Mouse (Mus musculus) splenic B cell, adult 2 months (primary cell): ENCODE results near the gene Rcan2.

Experiments used
- DNase-seq: peaks from one replicate; pipeline ENCODE4 v3.0.0-alpha.2; 2011; ENCODE audit warnings: low read depth, low spot score
- H3K27me3 ChIP-seq: 2 replicates; pipeline ENCODE4 v1.6.1; 2012; ENCODE audit warnings: mild to moderate bottlenecking, low read length, moderate library complexity, mixed read lengths; ENCODE audit not compliant: control insufficient read depth, poor library complexity, insufficient read depth, severe bottlenecking
- H3K36me3 ChIP-seq: 2 replicates; pipeline ENCODE4 v1.6.1; 2012; ENCODE audit warnings: mild to moderate bottlenecking, low read length, moderate library complexity, mixed read lengths; ENCODE audit not compliant: control insufficient read depth, poor library complexity, insufficient read depth, severe bottlenecking

The Rcan2 gene

GRCm38 (mm10) chr17:44030776-44031587 is 229.8 kb downstream of the Rcan2 start:
- H3K36me3 ChIP-seq: no peaks in the 10 kb centered on the region
- no peaks in the 10 kb centered on the region for H3K27me3 ChIP-seq
- DNase-seq: no peak

GRCm38 (mm10) chr17:44035005-44035404 is 233.9 kb downstream of the Rcan2 start:
- Histone ChIP-seq H3K36me3 (no peaks in the 10 kb centered on the region), H3K27me3 (no peaks in the 10 kb centered on the region)
- no peak for DNase-seq

GRCm38 (mm10) chr17:44038656-44039055 is 237.5 kb downstream of the Rcan2 start:
- no peaks in the 10 kb centered on the region for H3K27me3 ChIP-seq
- no peak for DNase-seq
- no peaks in the 10 kb centered on the region for H3K36me3 ChIP-seq

GRCm38 (mm10) chr17:44040449-44040848 is 239.3 kb downstream of the Rcan2 start:
- Histone ChIP-seq H3K36me3 (no peaks in the 10 kb centered on the region), H3K27me3 (no peaks in the 10 kb centered on the region)
- DNase-seq: no peak

GRCm38 (mm10) chr17:44042301-44042700 is 241.2 kb downstream of the Rcan2 start:
- Histone ChIP-seq H3K36me3 (no peaks in the 10 kb centered on the region), H3K27me3 (no peaks in the 10 kb centered on the region)
- DNase-seq: no peak

GRCm38 (mm10) chr17:44042861-44043260 is 241.7 kb downstream of the Rcan2 start:
- no peaks in the 10 kb centered on the region for H3K27me3 ChIP-seq
- no peak for DNase-seq
- no peaks in the 10 kb centered on the region for H3K36me3 ChIP-seq

- peak; percentile 56 for DNase-seq
- Histone ChIP-seq H3K27me3 (no peaks in the 10 kb centered on the region; the same call in 1 of the 2 replicates), H3K36me3 (no peaks in the 10 kb centered on the region)
Measured at GRCm38 (mm10) chr17:44053427-44053826, 252.3 kb downstream of the Rcan2 start.

GRCm38 (mm10) chr17:44057123-44057522 is 256.0 kb downstream of the Rcan2 start:
- Histone ChIP-seq H3K36me3 (no peaks in the 10 kb centered on the region), H3K27me3 (no peaks in the 10 kb centered on the region; the same call in 1 of the 2 replicates)
- DNase-seq: no peak

GRCm38 (mm10) chr17:44058145-44058544 is 257.0 kb downstream of the Rcan2 start:
- no peak for DNase-seq
- Histone ChIP-seq H3K27me3 (no peaks in the 10 kb centered on the region), H3K36me3 (no peaks in the 10 kb centered on the region)

- H3K27me3 ChIP-seq: no peaks in the 10 kb centered on the region
- H3K36me3 ChIP-seq: no peaks in the 10 kb centered on the region
- DNase-seq: no peak
Measured at GRCm38 (mm10) chr17:44060781-44061180, 259.6 kb downstream of the Rcan2 start.

GRCm38 (mm10) chr17:44061289-44061890 is 260.2 kb downstream of the Rcan2 start:
- Histone ChIP-seq H3K36me3 (no peaks in the 10 kb centered on the region), H3K27me3 (no peaks in the 10 kb centered on the region)
- DNase-seq: no peak

- no peak for DNase-seq
- no peaks in the 10 kb centered on the region for H3K36me3 ChIP-seq
- no peaks in the 10 kb centered on the region for H3K27me3 ChIP-seq
Measured at GRCm38 (mm10) chr17:44068876-44069275, 267.7 kb downstream of the Rcan2 start.

GRCm38 (mm10) chr17:44071680-44072079 is 270.5 kb downstream of the Rcan2 start:
- Histone ChIP-seq H3K36me3 (no peaks in the 10 kb centered on the region), H3K27me3 (no peaks in the 10 kb centered on the region)
- DNase-seq: no peak

- no peak for DNase-seq
- no peaks in the 10 kb centered on the region for H3K27me3 ChIP-seq
- H3K36me3 ChIP-seq: no peaks in the 10 kb centered on the region
Measured at GRCm38 (mm10) chr17:44075601-44076000, 274.4 kb downstream of the Rcan2 start.

GRCm38 (mm10) chr17:44076051-44076680 is 275.0 kb downstream of the Rcan2 start:
- no peaks in the 10 kb centered on the region for H3K27me3 ChIP-seq
- H3K36me3 ChIP-seq: no peaks in the 10 kb centered on the region
- peak; percentile 49 for DNase-seq
